Mouse (Mus musculus): ENCODE measurements around the gene Psmd3. TPM values are rescaled to one million over a fixed set of nuclear protein-coding genes. Genes with fewer than 3 reads are reported as not detected.
A peak's percentile ranks its signal among the peaks of the same experiment; 100 is the strongest.

The Psmd3 gene
- polyA plus RNA-seq, 1 experiment from 2014 or later = 105 TPM

DNA sequence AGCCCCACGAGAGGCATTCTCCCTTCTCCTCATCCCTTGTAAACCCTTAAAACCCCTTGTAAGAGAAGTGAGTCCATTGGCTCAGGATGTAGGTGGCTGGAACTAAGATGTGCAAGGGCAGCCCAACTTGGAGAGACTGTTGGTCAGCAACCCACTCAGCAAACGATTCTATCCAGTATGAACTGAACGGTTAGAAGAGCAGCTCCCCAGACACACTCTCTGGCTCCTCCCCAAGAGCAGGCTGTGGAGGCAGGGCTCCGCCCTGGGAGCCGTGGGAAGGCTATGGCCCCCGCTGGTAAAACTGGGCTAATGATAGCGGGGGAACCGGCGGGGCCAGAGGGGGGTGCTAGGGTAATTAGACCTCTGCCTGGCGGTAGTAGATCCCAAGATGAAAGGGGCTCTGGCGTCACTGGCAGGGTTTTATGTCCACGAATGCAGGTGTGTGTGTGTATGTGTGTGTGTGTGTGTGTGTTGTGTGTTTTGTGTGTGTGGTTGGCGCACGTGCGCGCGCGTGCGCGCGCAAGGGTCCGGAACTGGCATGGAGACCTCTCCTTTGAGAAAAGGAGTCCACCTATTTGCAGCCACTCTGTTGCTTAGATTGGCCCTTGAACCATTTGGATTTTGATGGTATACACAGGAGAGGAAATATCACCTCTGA is 58.2 kb downstream of the Psmd3 start, which contains the start of gene Thra:
Thra (plus strand) TSS at position 246 of the 658 bp plus-strand sequence.
- DNase-seq (ENCODE audit: low spot score) (peak; percentile 86), ATAC-seq (peak; percentile 59)
- Histone ChIP-seq H3K4me2 (replicated peaks; ENCODE audit: low read depth, low read length) (peak within 1 kb of the TSS; percentile 91), H3K36me3 (ENCODE audit: insufficient read depth, low read length) (no peaks in the 10 kb centered on the region), H3K27me3 (replicated peaks; ENCODE audit: insufficient read depth, low read length) (no peaks in the 10 kb centered on the region), H3K9ac (replicated peaks; ENCODE audit: low read depth) (peak within 1 kb of the TSS; percentile 95), H3K4me1 (ENCODE audit: insufficient read depth, low read depth, low read length) (peaks cover 32% of the 10 kb centered on the region), H3K4me3 (ENCODE audit: low read depth, low read length) (peak within 1 kb of the TSS; percentile 99), H3K9me3 (ENCODE audit: low read length) (no peaks in the 10 kb centered on the region), H3K27ac (ENCODE audit: low read length) (peak within 1 kb of the TSS; percentile 98)
- WGBS = under 1% methylated on average over 22 of the region's 22 CpGs
- TF ChIP-seq CTCF (IDR thresholded peaks at IDR 0.05) = no peak; the same call in 1 of the 2 replicates
- TF ChIP-seq EP300 (IDR thresholded peaks at IDR 0.05) = no peak

DNA sequence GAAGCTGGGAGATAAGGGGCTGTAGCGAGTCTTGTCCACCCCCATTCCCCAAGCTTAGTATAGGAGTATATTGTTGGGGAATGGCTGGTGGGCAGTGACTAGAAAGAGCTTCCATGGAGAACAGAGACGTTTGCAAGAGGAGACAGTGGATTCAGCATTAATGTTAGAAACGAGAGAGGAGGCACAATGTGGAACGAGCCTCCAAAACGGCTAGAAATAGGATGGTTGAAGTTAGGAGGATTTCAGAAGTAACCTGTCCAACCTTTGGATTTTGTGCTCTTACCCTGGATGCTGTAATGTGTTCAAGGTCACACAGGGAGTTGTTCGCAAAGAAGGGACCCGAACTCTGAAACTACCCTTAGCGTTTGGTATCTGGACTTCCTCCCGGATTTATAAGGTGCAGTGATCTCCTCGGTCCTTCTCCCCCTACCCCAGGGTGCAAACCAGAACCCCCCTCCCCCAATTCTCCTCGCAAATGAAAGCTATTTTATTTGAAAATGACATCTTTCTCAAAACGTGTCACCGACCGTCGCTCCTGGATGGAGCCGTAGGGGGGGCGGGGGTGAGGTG is 58.8 kb downstream of the Psmd3 start:
- Histone ChIP-seq H3K4me1 (ENCODE audit: insufficient read depth, low read depth, low read length) (peaks cover 36% of the 10 kb centered on the region), H3K27me3 (replicated peaks; ENCODE audit: insufficient read depth, low read length) (no peaks in the 10 kb centered on the region), H3K27ac (ENCODE audit: low read length) (peak overlapping the region; percentile 98), H3K36me3 (ENCODE audit: insufficient read depth, low read length) (no peaks in the 10 kb centered on the region), H3K9ac (replicated peaks; ENCODE audit: low read depth) (peak overlapping the region; percentile 95), H3K4me3 (ENCODE audit: low read depth, low read length) (peak overlapping the region; percentile 99), H3K4me2 (replicated peaks; ENCODE audit: low read depth, low read length) (peak overlapping the region; percentile 91), H3K9me3 (ENCODE audit: low read length) (no peaks in the 10 kb centered on the region)
- ATAC-seq = no peak
- DNase-seq (ENCODE audit: low spot score) = no peak
- WGBS = 0% methylated on average over 17 of the region's 17 CpGs
- TF ChIP-seq CTCF (IDR thresholded peaks at IDR 0.05) = no peak
- TF ChIP-seq EP300 (IDR thresholded peaks at IDR 0.05) = no peak

DNA sequence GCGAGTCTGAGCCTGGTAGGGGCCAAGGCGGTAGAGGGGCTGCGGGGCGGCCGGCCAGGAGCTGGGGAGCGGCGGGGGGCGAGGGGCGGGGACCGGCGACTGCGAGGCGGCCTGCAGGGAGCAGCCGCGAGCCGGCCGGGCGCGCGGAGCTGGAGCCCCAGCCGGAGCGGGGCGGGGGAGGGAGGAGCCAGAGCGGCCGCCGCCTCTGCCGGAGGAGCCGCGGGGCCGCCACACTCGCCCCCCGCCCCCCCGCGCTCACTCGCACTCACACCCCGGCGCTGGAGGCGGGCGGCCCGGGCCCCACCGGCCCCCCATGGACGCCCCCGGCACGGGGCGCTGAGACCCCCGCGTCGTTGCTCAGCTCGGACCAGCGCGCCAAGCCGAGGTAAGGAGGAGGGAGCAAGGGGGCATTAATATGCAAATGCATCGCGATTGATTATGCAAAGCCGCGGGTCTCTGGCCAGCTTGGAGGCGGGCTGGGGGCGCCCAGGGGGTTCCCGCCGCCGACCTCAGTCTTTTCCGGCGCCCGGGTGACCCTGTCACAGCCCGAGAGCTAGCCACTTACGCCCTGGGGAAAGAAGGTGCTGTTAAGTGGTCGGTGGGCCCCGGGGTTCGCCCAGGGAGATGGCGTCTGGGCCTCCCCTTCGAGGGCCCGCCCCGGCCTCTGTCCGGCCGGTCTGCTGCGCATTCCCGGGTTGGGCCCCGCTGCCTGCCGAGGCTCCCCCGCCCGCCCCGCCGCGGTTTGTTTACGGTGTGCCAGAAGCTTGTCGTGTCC is 59.5 kb downstream of the Psmd3 start:
- no peaks in the 10 kb centered on the region for H3K9me3 ChIP-seq (ENCODE audit: low read length)
- H3K36me3 ChIP-seq (ENCODE audit: insufficient read depth, low read length) = no peaks in the 10 kb centered on the region
- DNase-seq (ENCODE audit: low spot score) = peak; percentile 92
- H3K27ac ChIP-seq (ENCODE audit: low read length) = peak overlapping the region; percentile 98
- no peaks in the 10 kb centered on the region for H3K27me3 ChIP-seq (replicated peaks; ENCODE audit: insufficient read depth, low read length)
- peak overlapping the region; percentile 95 for H3K9ac ChIP-seq (replicated peaks; ENCODE audit: low read depth)
- H3K4me2 ChIP-seq (replicated peaks; ENCODE audit: low read depth, low read length) = peak overlapping the region; percentile 91
- under 1% methylated on average over 35 of the region's 86 CpGs for WGBS
- peak; percentile 85 for ATAC-seq
- H3K4me3 ChIP-seq (ENCODE audit: low read depth, low read length) = peak overlapping the region; percentile 99
- H3K4me1 ChIP-seq (ENCODE audit: insufficient read depth, low read depth, low read length) = peaks cover 41% of the 10 kb centered on the region
- TF ChIP-seq EP300 (IDR thresholded peaks at IDR 0.05) (no peak), CTCF (IDR thresholded peaks at IDR 0.05) (peak; percentile 51)

DNA sequence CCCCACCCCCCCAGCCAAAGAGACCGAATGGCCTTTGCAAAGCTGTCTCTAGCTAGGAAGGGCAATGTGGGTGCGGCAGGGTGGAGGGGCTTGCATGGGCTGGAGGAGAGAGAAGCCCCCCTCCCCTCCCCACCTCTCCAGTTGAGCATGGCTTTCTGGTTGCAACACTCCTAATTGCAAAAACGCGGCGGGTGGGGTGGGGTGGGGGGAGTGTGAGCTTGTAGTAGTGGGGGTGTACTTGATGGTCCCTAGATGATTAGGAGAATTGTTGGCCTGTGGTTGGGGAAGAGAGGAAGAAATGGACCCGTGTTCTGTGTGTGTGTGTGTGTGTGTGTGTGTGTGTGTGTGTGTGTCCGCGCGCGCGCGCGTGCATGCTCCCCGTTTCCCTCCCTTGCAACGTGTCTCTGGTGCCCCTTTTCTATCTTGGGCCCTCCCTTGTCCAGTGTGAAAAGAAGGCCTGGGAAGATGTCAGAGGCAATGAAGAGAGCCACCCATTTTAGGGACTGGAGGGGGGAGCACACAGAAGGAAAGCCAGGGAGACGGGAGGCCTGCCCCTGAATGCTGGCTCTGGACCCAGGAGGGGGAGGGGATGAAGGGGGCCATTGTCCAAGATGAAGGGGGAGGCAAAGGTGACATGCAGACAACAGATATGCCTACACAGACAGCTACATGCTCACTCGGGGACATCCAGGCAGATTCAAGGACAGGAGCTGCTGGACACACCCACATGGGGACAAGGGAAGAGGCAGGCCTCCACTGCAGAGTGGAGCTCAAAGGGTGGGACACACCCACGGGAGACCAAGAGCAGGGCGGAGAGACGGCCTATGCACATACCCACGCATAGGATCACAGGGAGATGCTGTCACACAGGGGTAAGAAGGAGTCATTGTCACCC is 60.3 kb downstream of the Psmd3 start:
- no peaks in the 10 kb centered on the region for H3K27me3 ChIP-seq (replicated peaks; ENCODE audit: insufficient read depth, low read length)
- H3K27ac ChIP-seq (ENCODE audit: low read length) = peak overlapping the region; percentile 98
- H3K4me3 ChIP-seq (ENCODE audit: low read depth, low read length) = peak overlapping the region; percentile 99
- WGBS = under 1% methylated on average over 21 of the region's 21 CpGs
- peak overlapping the region; percentile 95 for H3K9ac ChIP-seq (replicated peaks; ENCODE audit: low read depth)
- TF ChIP-seq EP300 (IDR thresholded peaks at IDR 0.05) = no peak
- no peaks in the 10 kb centered on the region for H3K36me3 ChIP-seq (ENCODE audit: insufficient read depth, low read length)
- H3K4me2 ChIP-seq (replicated peaks; ENCODE audit: low read depth, low read length) = peak overlapping the region; percentile 91
- ATAC-seq = peak; percentile 9
- peak; percentile 66 for DNase-seq (ENCODE audit: low spot score)
- peaks cover 46% of the 10 kb centered on the region for H3K4me1 ChIP-seq (ENCODE audit: insufficient read depth, low read depth, low read length)
- H3K9me3 ChIP-seq (ENCODE audit: low read length) = no peaks in the 10 kb centered on the region

DNA sequence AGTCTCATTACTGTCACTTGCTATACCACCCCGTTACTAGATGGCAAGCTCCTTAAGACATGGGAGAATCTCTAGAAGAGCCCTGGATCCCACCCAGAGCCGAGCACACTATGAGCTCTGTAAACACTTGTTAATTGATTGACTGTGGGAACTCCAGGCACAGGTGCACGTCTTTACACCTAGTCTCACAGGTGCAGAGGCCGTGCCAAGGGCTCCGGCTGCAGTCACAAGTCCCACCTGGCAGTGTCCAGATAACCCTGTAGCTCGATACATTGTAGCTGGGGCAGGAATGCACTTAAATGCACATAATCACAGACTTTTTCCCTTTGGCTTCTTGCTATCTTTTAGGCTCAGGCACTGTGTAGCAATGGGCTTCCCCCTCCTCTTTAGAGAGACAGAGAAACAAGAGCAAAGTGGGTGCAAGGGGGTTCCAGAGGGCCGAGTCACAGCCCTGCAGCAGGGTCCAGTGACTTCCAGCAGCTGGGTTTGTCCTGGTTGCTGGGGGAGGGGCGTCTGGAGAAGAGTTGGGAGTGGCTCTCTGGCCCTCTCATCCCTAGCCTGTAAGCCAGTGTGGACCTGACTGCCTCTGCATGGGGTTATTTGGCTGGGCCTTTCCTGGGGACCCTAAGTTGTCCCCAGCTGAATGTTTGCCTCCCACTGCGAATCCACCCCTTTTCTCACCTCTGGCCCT is 61.4 kb downstream of the Psmd3 start:
- Histone ChIP-seq H3K9ac (replicated peaks; ENCODE audit: low read depth) (no peak overlapping the region), H3K4me3 (ENCODE audit: low read depth, low read length) (peak overlapping the region; percentile 99), H3K4me1 (ENCODE audit: insufficient read depth, low read depth, low read length) (peaks cover 56% of the 10 kb centered on the region), H3K4me2 (replicated peaks; ENCODE audit: low read depth, low read length) (peak overlapping the region; percentile 91), H3K27me3 (replicated peaks; ENCODE audit: insufficient read depth, low read length) (no peaks in the 10 kb centered on the region), H3K36me3 (ENCODE audit: insufficient read depth, low read length) (no peaks in the 10 kb centered on the region), H3K9me3 (ENCODE audit: low read length) (no peaks in the 10 kb centered on the region), H3K27ac (ENCODE audit: low read length) (peak overlapping the region; percentile 98)
- WGBS = 12% methylated on average over 9 of the region's 9 CpGs
- DNase-seq (ENCODE audit: low spot score) (peak; percentile 80), ATAC-seq (peak; percentile 8)
- TF ChIP-seq EP300 (IDR thresholded peaks at IDR 0.05) (0 out of 2 replicates have a peak, but pooled peaks have one; percentile 8), CTCF (IDR thresholded peaks at IDR 0.05) (no peak)

Measured in lung, postnatal 0 days (tissue).